Mouse (Mus musculus) right cerebral cortex, postnatal 14 days (tissue): ENCODE measurements around the gene Pygo1.
A peak's percentile ranks its signal among the peaks of the same experiment; 100 is the strongest.

Source experiments
- DNase-seq: peaks from one replicate; pipeline ENCODE4 v3.0.0; 2022

Gene Pygo1

DNA sequence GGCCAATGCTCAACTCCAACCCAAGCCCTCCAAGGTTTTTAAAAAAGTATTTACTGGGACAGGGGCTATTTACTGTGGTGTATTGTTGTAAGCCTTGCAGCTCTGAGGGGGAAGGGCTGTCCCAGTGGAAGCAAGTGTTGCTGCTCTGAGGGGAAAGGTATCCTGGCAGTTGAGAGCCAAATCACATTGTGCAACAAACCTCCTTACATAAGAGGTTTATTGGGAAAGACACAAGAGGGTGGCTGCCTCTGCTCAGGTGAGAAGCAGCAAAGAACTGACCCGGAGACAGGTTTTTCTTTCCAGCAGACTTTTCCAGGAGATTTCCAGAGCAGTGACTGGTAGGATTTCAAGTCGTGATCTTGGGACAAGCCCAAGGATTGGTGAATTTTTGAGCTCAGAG, 10.9 kb downstream of the Pygo1 start:
- DNase-seq, result no peak

DNA sequence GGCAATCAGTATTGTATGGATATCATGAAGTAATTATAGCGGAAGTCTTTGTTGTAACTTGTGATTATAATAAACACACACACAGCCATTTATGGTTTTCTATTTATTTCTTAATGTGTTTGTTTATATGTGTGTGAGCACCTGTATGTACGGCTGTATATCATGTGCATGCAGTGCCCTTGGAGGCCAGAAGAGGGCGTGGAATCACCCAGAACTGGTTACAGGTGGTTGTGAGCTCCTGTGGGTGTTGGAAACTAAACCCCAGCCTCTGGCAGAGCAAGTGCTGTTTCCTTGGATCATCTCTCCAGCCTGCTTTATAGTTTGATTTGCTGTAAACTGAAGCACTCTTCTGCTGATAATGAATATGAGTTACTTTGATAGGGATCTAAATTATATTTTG, 18.0 kb downstream of the Pygo1 start:
- DNase-seq, result no peak

GRCm38 (mm10) chr9:72944286-72944685, 18.8 kb downstream of the Pygo1 start:
- no peak for DNase-seq

GRCm38 (mm10) chr9:72947010-72947409, 21.6 kb downstream of the Pygo1 start:
- no peak for DNase-seq

GRCm38 (mm10) chr9:72949572-72949971, 24.1 kb downstream of the Pygo1 start:
- no peak for DNase-seq

DNA sequence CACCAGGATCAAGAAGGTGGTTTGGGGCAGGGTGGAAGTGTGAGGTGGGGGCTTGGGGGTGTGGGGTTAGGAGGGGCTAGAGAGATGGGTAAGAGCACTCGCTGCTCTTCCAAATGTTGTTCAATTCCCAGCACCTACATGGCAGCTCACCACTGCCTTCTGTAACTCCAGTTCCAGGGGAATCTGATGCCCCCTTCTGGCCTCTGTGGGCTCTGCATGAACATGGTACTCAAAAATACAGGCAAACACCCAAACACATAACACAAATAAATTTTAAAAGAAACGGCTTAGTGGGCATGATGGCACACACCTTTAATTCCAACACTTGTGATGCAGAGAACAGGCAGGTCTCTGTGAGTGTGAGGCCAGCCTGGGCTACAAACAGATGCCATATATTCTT, 29.3 kb downstream of the Pygo1 start:
- DNase-seq, result no peak

DNA sequence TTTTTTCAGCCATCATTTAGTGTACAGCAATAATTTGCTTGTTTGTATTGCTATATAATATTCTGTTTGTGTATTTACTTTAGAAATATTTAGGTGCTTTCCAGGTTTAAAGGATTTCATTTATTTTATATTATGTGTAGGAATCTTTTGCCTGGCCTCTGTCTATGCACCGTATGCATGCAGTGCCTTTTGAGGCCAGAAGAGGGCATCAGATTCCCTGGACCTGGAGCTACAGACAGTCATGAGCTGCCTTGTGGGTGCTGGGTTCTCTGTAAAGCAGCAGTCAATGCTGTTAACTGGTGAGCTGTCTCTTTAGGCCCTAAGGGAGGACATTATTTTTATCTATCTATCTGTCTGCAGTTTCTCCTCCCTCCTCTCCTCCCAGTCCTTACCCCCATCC, 30.1 kb downstream of the Pygo1 start:
- DNase-seq, result peak; percentile 42

DNA sequence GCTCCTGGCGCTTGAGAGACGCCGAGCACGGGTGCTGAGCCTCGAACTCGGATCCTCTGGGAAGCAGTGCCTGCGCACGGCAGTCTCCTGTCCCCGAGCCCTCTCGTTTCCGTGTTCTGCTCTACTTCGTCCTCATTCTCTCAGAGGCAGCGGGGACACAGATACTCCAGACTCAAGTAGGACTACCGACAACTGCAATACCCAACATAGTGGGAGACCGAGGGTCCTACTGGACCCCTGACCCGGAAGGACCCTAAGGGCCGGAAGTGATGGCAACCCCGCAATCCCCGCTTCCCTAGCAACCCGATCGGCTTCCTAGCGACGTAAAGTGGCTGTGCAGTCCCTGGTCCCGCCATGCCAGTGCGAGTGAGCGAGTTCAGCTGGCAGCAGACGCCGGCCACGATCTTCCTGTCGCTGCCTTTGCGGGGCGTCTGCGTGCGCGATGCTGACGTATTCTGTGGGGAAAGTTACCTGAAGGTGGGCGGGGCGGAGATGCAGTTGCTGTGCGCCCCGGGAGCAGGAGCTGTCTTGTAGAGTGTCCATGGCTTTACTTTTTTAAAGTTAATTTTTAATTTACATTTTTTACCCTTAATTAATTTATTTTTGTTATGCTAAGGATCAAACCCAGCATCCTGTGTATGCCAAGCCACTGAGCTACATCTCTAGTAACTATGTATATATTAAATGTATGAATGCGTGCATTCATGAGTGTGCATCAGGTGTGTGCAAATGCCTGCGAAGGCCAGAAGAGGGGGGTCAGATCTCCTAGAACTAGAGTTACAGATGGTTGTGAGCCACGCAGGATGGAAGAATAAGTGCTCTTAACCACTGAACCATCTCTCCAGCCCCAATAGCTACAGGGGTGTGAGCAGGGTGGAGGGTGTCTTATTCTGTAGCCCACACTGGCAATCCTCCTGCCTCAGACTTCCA, 33.3 kb downstream of the Pygo1 start, which contains the start of the genes Dyx1c1 and Gm44503:
Dyx1c1 (plus strand) TSS at position 265 of the 930 bp plus-strand sequence.
Gm44503 (plus strand) TSS at position 332 of the 930 bp plus-strand sequence.
- peak; percentile 76 for DNase-seq

DNA sequence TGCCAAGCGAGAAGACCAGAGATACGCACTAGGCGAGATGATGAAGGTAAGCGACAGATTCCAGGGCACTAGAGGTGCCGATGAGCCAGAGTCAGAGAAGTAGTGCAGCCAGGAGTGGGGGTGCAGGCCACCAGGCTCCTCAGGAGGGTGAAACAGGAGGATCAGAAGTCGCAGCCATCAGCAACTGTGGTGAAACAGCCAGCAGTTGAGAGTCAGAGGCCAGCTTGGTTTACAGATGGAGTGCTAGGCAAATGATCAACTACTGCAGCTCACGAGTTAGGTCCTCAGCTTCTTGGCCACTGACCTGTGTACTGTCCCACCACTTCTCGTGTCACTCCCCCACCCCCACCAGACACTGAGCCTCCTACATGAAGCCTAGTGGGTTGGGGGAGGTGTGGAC, 35.9 kb downstream of the Pygo1 start:
- DNase-seq, result no peak

DNA sequence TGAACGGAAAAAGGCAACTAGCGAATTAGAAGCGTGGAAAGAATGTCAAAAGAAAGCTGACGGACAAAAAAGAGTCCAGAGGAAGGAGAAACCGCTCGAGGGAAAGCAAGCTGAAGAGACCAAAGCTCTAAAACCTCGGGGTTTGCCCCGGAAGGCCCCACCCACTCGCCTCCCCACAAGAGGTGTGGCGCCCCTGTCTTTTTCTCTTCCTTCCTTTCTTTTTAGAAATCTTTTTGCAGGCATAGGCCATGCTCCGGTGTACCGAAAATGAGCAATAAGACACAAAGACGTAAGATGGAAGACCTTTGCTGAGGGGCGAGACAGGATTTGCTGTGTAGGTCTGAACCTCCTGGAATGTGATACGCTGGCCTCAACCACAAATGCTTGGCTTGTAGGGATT, 36.5 kb downstream of the Pygo1 start:
- no peak for DNase-seq

- peak; percentile 37 for DNase-seq
These were observed 43.1 kb downstream of the Pygo1 start for GRCm38 (mm10) chr9:72968349-72969061.

GRCm38 (mm10) chr9:72969874-72970273, 44.4 kb downstream of the Pygo1 start:
- no peak for DNase-seq

DNA sequence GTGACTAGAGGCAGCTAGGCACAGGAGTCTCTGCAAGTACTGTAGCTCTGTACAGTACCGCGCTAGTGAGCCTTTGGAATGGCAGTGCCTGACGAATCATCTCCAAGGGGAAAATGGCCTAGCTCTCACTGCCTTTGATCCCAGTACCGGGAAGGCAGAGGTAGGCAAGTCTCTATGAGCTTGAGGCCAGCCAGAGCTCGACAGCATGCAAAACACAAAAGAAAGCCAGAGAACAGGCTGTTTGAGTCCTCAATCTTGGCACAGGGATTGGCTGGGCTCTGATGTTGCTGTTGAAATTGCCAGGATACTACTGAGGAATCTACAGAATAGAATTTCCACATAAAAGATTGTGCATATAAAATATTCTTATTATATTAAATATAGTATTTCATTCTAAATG, 47.0 kb downstream of the Pygo1 start:
- no peak for DNase-seq

DNA sequence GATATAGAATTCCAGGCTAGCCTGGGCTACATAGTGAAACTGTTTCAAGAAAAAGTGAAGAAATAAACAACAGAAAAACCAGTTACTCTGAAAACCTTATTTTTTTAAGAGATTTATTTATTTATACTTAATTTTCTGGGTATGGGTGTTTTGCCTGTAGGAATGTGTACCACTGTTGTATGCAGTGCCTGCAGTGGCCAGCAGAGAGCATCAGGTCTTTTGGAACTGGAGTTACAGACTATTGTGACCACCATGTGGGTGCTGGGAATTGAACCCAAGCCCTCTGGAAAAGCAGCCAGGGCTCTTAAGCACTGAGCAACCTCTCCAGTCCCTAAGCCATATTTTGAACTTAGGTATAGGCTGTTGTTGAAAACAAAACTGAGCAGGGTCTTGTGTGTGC, 47.5 kb downstream of the Pygo1 start:
- DNase-seq, result no peak

GRCm38 (mm10) chr9:72974734-72975133, 49.3 kb downstream of the Pygo1 start:
- no peak for DNase-seq

- no peak for DNase-seq
These were observed 49.8 kb downstream of the Pygo1 start for GRCm38 (mm10) chr9:72975242-72975641.

DNA sequence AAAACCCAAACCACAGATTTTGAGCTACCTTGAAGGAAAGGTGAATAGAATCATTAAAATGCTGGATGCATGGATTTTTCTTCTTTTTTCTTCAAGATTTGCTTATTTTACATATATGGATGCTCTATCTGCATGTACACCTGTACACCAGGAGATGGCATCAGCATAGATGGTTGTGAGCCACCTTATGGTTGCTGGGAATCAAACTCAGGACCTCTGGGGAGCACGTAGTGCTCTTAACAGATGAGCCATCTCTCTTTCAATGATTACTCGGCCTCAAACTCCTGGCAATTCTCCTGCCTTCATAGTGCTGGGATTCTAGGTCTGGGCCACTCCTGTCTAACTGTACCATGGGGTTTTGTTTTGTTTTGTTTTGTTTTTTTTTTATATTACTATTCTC, 57.6 kb downstream of the Pygo1 start:
- no peak for DNase-seq

DNA sequence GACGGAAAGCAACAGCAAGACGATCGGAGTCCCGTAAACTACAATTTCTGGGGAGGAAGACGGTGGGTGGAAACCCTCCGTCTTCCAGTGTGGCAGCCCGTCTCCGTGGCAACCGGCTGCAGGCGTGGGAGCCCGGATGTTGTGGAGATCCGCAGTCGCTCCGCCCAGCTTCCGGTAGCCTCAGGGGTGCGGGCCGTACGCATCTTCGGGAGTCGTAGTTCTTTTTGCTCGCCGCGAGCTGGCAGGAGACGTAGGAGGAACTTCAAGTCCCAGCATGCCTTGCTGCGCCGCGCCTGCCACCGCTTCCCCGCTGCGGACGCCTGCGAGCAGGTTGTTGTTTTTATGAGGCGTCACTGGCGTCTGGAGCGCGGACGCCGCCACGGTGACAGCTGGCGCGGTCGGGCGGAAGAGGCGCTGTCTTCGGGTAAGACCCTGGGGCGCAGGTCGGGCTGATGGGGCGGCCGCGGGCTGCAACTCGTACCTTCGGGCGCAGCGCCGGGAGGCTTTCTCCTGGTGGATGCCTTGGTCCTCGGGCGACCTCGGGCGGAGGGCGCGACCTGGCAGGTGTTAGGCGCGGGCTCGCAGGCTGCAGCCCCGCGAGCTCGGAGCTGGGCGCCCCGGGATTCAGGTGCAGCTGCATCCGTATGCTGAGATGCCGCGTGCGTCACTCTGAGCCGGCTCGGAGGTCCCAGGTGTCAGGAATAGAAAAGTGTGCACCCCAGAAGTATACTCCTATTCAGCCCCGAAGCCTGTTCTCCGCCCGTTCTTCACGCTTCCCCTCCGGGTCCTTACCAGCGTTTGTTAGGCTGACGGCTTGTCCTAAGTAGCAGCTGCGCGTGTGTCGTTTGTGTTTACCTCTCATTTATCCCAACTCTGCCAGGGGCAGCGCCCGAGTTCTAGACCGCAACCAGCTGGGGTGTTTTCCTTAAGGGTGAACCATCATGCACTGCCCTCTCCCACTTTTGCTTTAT, 60.1 kb downstream of the Pygo1 start, which contains the start of the genes Ccpg1os and Ccpg1:
Ccpg1os (minus strand) TSS at position 133 of the 971 bp plus-strand sequence.
Ccpg1 (plus strand) TSS at position 180 of the 971 bp plus-strand sequence.
- DNase-seq, result peak; percentile 95

DNA sequence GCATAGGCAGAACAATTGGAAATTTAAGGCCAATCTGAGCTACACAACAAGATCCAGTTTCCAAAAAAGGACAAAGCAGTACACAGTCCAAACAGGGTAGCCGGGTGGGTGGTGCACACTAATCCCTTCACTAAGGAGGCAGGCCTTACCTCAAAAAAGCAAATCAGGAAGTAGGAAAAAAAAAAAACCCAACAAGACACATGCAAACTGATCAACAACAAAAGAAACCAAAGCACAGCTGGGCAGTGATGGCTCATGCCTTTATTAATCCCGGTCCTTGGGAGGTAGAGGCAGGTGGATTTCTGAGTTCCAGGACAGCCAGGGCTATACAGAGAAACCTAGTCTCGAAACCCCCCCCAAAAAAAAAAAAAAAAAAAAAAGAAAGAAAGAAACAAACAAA, 62.3 kb downstream of the Pygo1 start:
- no peak for DNase-seq

DNA sequence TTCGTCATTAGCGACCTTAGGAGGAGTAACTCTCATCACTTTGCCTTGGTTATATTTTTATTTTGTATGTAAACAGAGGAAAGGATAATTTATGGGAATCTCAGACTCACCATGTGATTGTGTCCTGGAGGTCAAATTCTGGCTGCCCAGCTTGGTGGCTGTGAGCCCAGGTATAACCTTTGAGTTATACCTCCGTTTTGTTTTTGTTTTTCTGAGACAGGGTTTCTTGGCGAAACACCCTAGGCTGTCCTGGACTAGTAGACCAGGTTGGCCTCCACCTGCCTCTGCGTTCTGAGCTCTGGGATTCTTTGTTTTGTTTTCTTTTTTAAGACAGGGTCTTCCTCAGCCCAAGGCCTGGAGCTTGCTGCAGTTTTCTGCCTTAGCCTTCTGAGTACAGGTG, 63.3 kb downstream of the Pygo1 start:
- no peak for DNase-seq

DNA sequence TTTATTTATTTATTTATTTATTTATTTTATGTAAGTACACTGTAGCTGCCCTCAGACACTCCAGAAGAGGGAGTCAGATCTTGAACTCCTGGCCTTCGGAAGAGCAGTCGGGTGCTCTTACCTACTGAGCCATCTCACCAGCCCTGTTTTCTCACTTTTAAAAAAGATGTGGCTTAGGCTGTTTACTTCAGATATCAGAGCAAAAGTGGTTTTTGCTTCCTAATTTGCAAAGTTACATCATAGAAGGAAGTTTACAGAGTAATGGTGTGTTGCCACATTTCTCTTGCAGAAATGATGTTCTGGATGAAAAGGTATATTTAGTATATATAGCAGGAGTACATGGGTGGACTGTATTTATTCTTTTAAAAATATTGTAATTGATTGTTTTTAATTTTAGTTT, 66.0 kb downstream of the Pygo1 start:
- no peak for DNase-seq

DNA sequence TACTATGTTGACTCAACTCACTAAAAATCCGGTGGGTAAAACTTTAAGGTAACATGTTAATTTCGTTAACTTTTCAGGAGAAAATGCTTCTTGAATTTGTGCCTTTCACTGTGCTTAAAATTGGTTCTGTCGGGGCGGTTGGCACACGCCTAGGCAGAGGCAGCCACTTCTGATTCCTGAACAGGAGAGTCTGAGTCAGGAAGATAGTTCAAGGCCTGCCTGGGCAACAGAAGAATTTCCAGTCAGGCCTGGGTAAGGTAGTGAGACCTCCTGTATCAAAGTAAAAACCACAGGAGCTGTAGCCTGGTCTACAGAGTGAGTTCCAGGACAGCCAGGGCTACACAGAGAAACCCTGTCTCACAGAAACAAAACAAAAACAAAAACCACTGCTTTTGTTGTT, 67.1 kb downstream of the Pygo1 start:
- no peak for DNase-seq

DNA sequence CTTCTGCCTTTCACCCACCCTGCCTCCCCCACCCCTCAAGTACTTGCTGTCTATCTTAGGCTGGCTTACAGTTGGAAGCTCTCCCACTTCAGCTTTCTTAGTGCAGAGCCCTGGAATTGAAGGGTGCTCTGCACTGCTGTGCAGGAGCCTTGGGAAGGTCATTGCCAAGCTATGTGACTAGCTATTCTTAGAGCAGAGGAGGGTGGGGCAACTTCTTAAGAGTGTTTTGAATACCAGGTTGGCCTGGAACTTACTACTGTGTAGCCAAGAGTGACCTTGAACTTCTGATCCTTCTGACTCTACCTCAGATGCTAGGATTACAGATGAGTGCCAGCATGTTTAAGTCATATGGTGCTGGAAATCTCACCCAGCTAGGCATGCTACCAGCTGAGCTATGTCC, 70.7 kb downstream of the Pygo1 start:
- DNase-seq, result no peak
